Mouse (Mus musculus): ENCODE measurements around the gene Zfp950.

Zfp950 gene

DNA sequence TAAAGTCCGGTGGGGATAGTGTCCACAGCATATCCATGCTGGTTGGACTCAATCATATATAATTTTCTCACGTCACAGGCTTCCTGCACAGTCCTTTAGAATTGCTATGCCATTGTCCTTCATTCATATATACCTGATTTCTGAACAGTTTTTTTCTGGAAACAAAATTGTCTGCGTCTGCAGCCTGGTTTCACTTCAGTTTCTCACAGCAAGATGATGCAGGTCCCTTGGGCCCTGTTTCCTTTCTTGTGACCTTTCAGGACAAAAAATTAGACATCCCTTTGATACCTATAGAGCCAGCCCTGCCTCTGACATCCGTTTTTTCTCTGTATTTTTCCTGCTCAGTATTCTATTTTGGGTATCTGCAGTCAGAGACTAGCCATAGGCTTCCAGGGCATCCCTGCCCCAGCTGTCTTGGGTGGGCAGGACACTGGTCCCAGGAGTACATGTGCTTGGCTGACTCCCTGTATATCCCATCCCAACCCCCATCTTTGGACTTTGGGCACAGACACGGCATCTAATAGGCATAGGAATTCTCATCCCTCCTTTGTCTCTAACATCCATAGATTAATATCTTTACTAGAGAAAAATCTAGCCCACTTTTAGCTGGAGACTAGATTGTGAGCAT is 83.7 kb downstream of the Zfp950 start:
- DNase-seq: no peak

DNA sequence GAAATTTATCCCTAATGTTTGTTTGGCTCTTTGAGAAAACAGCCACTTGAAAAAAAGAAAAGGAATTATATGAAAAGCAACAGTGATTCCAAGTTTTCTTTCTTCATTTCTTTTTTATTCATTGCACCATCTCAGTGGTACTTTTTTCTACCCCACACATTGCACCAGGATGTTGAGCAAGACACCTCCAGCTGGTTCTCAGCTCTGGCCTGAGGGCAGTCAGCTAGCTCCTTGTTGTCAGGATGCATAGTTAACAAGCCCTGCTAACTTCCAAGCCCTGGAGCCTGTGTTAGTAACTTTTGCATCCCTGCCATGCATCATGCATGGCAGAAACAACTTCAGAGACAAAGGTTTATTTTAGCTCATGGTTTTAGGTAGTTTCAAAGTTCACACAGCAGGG is 87.9 kb downstream of the Zfp950 start:
- DNase-seq: no peak

DNA sequence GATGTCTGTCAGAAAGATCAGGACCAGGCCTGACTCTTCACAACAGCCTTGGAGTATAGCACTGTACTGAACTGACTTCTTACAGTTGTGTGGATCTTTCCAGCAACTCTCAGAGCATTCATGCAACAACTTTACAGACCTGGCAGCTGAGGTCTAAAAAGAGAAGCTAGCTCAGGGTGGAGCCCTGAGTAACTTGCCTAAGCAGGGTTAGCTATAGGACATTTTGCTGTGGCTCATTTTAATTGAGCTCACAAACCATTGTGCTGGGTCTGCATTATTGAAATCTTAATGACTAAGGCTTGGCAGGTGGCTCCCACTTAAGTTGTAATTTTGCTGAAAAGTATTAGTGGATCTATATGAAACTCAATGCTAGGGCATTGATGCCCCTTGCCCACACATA is 88.6 kb downstream of the Zfp950 start:
- DNase-seq: no peak

DNA sequence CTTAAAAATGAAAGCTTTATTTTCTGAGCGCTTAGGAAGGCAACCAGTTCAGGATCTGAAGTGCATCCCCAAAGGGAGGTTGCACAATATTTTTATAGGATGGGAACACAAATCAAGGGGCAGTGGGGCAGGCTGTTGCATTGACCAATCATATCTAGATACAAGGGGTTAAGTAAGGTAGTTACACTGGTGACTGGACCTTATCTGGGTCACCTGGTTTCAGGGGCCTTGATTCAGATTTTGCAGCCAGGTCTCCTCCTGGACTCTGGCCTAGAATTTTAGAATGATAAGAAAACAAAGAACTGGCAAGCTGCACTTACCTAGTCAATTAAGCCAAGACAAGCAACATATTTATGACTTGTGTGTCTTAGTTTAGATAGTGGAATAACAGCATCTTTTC is 89.5 kb downstream of the Zfp950 start:
- DNase-seq: no peak

DNA sequence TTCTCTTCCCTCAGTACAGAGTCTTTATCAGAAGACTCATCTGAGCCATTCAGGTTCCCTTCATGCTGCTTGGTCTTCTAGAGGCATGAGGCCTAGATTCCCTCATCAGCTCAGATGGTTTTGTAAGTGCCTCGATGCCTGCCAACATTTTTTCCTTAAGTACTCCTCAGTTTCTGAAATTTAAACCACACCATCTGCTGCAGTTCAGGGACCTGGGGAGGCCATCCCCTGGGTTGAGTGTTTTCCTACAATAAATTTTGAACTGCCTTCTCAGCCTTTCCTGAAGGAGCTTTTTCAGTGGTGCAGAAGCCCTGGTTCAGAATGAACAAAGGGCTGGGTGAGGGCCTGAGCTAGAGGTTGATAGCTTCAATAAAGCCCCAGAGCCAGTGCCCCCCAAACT is 91.2 kb downstream of the Zfp950 start:
- DNase-seq: peak in 1 of 2 experiments; percentile 6

DNA sequence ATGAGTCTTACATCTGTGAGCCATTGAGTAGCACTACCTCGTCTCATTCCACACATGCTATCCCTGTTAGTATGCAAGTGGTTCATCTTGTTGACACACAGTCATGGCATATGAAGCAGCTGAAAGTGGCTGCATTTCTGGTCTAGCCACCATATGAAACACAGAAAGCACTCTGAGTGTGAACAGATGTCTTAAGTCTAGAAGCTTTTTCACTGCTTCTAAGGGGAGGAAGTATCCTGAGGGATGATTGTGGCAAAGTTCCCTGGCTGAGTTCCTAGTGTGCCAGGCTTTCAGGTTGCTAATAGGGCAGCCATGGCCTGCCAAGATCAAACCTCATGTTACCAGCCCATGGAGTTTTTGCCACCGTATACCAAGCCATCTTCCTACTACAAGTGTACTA is 92.0 kb downstream of the Zfp950 start:
- DNase-seq: no peak

DNA sequence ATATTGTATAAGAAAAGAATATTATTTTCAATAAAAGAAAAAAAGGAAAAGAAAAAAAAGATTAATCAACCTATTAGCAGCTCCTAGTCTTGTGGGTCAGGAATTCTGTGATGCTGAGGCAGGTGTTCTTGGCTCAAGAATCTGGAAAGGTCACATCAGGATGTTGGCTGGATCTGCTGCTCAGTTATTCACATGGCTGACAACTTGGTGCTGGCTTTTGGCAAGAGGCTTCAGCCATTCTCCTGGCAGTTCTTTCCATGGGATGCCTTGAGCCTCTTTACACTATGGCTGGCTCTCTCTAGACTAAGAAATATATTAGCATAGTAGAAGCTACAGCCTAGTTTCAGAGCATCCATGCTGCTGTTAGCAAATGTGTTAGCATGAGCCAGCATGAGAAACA is 101.5 kb downstream of the Zfp950 start:
- DNase-seq: no peak

DNA sequence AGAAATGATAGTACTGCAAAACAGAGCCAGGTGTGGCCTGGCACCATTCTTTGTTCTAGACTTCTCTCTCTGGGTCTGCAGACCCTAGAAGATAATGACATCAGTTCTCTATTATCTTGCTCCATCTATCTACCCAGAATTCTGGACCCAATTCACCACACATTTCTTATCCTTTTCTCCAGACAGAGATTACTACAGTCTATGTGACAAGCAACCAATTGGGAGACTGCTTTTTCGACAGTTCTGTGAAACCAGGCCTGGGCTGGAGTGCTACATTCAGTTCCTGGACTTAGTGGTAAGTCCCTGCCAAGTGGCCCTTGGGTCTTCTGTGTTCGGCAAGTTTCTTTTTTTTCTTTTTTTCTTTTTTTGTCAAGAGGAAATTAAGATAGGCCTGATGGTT is 109.1 kb downstream of the Zfp950 start:
- no peak for DNase-seq

DNA sequence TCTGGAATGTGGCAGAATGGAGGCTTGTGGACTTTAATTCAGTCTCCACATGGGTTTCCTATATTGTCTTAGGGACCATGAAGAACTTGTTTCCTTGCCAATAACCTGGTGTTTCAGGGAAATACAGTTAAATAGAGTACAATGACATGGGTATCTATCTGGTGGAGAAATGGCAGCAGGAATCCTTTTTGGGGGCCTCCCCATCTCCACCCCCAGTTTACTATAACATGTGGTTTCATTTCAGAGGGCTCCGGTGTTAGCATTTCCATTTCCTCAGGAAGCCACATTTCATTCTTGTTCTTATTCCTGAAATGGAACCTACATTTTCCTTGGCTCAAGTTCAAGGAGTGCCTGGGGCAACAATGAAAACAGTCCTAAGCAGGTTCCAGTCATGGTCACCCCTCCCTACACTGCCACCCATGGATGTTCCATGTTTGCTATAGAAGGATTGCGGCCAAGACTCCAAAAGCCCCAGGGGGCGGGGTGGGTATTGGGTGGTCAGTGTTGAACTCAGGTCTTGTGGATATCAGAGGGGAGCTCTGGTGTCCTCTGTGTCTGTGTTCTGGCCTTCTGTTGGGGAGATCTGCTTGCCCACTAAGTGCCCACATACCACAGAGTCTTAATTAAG is 118.6 kb downstream of the Zfp950 start:
- peak; percentile 10 to 17 for DNase-seq

DNA sequence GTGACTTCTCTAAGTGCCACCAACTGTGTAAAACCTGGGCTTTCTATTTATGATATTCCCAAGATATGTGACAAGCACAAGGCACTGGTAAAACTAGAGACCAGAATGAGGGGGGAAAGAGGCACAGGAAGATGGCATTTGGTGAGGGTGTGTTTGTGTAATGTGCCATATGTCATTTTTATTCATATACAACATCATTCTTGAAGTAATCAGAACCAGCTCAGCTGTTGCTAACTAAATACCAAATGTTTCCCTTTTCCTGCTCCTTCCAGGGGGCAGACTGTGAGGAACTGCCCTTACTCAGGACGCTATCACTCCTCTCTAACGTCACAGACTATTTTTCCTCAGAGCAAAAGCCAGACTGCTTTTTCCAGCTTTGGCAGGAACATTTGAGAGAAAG is 119.1 kb downstream of the Zfp950 start:
- no peak for DNase-seq

DNA sequence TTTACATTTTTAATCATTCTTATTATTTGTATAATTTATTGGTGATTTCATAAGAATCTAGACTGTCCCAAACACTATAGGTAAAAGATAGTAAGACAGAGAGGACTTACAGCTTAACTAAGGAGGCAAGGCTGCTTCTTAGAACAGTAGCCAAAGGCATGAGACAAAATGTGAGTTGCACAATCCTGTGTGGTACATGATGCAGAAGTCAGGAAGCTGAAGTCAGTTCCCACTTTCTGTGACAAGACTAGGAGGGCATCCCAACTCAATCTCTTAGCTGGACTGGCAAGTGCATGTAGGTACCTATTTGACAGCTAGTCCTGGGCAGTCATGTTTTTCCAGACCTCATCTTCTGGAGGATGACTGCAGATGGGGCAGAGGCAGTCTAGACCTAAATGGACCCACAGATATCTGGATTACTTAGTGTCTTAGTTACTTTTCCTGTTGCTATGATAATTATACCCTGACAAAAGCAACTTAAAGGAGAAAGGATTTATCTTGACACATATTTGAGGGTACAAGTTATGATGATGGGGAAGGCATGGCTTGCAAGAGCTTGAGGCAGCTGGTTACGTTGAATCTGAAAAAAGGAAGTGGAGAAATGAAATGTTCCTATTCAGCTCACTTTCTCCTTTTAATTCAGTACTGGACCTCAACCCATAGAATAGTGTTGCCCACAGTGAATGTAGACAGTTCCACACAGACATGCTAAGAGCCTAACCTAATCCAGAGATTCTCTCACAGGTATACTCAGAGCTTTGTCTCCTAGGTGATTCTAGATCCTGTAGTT is 123.0 kb downstream of the Zfp950 start:
- no peak for DNase-seq

DNA sequence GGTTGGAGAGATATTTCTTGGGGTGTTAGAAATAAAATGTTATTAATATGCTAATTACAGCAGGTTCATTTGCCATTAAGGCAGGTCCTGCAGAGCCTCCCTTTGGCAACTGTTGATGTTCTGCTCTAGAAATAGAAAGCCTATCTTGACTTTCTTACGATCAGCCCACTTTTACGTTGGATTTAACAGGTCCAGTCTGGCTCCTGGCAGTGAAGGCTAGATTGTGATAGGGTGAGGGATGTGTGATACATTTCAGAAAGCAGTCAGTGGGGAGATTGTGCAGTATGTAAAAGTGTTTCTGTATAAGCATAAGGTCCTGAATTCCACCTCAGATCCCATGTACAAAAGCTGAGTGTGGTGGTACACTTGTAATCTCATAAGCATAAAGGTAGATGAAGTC is 131.4 kb downstream of the Zfp950 start:
- peak; percentile 7 to 16 for DNase-seq

All from kidney, adult 8-10 months (tissue).